Mouse (Mus musculus): Measurements from ENCODE around the gene St8sia2. TPM values are rescaled to one million over a fixed set of nuclear protein-coding genes. Genes with fewer than 3 reads are reported as not detected.
A peak's percentile ranks its signal among the peaks of the same experiment; 100 is the strongest.

St8sia2 gene
- 0.39 and 0.76 TPM in 2 replicates for polyA plus RNA-seq (2012; rRNA removed)

- no peak for DNase-seq (ENCODE audit: low read depth)
Measured at GRCm38 (mm10) chr7:74013601-74014175, at the start of gene St8sia2. Gene St8sia2, minus strand, starts transcription at chr7:74013690.

DNA sequence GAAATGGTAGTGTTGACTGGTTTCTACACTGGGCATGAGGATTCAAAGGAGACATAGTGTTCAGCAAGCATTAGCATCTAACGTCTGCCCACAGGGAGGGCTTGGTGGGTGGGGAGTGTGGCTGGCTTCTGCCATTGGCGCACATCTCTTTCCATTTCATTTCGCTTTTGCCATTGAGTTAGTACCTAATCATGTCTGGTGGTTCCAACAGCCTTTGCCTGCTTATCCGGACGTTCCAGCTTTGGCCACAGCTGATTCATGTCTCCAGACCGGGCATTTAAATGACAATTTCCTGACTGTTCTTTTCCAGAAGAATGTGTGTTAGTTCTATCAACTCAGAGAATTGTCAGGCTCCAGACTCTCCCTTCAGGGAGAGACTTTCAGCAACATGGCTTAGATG, 47.6 kb upstream of the St8sia2 start:
- DNase-seq (ENCODE audit: low read depth): no peak

DNA sequence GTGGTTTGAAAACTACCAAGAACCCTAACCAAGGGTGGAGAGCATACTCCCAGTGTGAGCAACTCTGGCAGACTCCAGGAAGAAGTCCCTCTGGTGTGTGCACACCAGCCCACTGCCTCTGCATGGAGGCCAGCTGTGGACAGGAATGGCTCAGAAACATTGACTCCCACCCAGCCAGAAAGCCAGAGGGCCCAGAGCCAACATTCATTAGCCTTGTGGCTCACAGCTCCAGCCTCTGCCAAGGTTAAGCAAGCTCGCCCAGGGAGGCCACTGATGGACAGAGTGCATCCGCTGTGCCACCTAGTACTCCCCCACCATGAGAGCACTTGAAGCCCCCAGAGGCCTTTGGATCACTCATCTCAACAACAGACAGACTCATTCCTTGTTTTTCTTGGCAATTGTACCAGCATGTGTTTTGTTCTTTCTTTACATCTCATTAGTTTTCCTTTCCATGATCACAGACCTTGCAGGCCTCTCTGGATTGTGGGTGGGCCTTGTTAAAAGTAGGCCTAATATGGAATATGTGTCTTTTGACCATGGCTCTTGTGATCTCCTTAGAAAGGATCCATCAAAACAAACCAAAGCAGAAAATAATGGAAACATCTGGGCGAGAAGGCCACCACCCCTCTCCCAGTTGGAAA, 46.9 kb upstream of the St8sia2 start:
- DNase-seq (ENCODE audit: low read depth): no peak

- no peak for DNase-seq (ENCODE audit: low read depth)
Measured at GRCm38 (mm10) chr7:74059684-74060083, 46.2 kb upstream of the St8sia2 start.

DNA sequence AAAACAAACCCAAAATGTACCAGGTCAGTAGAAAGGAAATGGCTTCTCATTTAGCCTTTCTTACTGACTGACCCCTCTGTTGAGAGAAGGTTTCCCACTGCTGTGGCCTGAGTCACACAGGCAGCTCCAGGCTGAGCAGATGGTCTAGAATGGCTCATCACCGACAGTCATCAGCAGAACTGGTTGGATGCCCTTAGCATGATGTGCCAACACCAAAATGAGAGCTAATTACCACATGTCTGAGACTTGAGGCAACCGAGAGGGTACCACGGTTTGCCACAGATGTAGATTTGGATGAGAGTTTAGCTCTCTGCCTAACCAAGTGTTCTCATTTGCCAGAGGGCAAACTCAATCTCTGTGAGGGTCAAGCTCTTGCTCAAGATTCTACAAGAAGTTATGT, 42.3 kb upstream of the St8sia2 start:
- DNase-seq (ENCODE audit: low read depth): no peak

- DNase-seq (ENCODE audit: low read depth): no peak
Measured at GRCm38 (mm10) chr7:74047591-74047990, 34.1 kb upstream of the St8sia2 start.

GRCm38 (mm10) chr7:74045166-74045957, 31.9 kb upstream of the St8sia2 start:
- DNase-seq (ENCODE audit: low read depth): no peak

- DNase-seq (ENCODE audit: low read depth): no peak
Measured at GRCm38 (mm10) chr7:74043562-74044138, 30.2 kb upstream of the St8sia2 start.

- DNase-seq (ENCODE audit: low read depth): peak; percentile 4
Measured at GRCm38 (mm10) chr7:74025007-74025406, 11.5 kb upstream of the St8sia2 start.

DNA sequence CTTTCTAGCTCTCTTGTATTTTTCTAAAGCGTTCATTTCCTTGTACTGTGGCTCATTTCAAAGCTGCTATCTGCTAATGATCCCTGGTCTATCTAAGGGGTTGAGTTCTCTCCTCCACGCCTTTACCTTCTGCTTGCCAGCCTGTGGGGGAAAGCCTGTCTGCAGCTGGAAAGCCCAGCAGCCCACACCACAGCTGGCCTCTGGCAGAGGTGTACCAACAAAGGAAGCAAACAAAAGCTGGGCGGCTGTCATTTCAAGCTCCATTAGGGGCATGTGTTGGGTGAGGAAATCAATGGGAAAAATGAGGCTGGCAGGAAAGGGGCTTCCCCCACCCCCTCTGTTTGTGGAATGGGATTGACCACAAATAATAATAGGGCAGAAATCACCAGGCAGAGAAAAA, 10.7 kb upstream of the St8sia2 start:
- DNase-seq (ENCODE audit: low read depth): no peak

GRCm38 (mm10) chr7:74022571-74022970, 9.1 kb upstream of the St8sia2 start:
- DNase-seq (ENCODE audit: low read depth): no peak

DNA sequence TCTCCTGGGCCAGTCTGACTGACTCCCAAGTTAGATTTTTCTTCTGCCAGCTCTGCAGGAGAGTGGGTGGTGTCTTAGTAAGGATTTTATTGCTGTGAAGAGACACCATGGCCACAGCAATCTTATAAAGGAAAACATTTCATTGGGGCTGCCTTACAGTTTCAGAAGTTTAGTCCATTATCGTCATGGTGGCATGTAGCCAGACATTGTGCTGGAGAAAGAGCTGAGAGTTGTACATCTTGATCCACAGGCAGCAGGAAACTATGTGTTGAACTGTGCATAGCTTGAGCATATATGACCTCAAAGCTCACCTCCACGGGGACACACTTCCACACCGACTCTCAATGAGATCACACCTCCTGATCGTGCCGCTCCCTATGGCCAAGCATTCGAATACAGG, 8.3 kb upstream of the St8sia2 start:
- DNase-seq (ENCODE audit: low read depth): no peak

DNA sequence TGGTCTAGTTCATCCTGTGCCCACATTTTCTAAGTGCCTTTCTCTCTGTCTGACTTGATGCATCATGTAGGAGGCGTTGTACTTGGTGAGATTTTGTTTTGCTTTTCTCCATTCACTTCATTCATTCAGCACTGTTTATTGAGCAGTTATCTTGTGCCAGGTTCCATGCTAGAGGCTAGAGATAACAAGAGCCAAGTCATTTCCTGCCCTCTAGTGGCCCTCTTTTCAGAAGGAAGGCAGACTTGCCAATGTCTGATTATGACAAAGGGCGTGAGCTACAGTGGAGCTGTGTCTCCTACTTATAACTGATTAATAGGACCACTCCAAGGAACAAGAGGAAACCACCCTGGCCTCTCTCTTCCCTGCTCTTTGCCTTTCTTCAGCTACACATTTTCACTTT, 3.1 kb upstream of the St8sia2 start:
- DNase-seq (ENCODE audit: low read depth): no peak

DNA sequence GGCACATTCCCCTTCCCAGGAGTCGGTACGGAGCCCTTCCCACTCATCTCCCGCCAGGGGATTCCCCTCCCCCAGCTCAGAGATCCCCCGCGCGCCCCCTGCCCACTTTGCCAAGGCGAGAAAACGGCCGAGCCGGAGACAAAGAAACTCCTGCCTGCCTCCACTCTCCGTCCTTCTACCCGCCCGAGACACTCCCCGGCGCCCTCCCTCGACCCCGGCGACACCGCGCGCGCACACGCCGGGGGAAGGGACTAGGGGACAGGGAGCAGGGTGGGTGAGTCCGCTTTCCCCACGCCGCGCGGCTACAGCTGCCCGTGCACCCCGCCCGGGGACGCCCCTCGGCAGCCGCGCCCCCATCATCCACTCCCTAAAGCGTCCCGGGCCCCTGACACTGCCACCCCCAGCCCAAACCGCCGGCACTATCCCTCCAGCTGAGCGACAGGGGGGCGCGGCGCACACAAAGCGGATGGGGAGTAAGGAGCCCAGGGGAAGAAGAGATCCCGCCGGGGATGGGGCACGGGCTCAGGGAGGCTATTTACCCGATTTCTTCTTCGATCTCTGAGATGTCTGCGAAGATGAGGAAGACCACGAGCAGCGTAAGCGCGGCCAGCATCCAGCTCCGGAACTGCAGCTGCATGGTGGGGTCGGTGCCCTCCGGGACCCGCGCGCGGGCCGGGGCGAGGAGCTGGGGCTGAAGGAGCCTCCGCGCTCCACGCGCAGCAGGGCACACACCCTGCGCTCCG, 461 bp downstream of the St8sia2 start:
- no peak for DNase-seq (ENCODE audit: low read depth)

GRCm38 (mm10) chr7:74011976-74012857, 1.3 kb downstream of the St8sia2 start:
- no peak for DNase-seq (ENCODE audit: low read depth)

GRCm38 (mm10) chr7:74008946-74009542, 4.4 kb downstream of the St8sia2 start:
- DNase-seq (ENCODE audit: low read depth): no peak

GRCm38 (mm10) chr7:74006775-74007371, 6.6 kb downstream of the St8sia2 start:
- no peak for DNase-seq (ENCODE audit: low read depth)

GRCm38 (mm10) chr7:74006364-74006763, 7.1 kb downstream of the St8sia2 start:
- no peak for DNase-seq (ENCODE audit: low read depth)

- no peak for DNase-seq (ENCODE audit: low read depth)
Measured at GRCm38 (mm10) chr7:74000743-74001510, 12.6 kb downstream of the St8sia2 start.
